Mouse (Mus musculus): ENCODE data around the gene Stap1. TPM values are rescaled to one million over a fixed set of nuclear protein-coding genes. Genes with fewer than 3 reads are reported as not detected.

The Stap1 gene
- polyA plus RNA-seq (2012; rRNA removed): 0.43 and 1.4 TPM in 2 replicates
- polyA plus RNA-seq (2014; fragmentation: Nextera tagmentation; extraction: Ambion mirVana): 2.0 TPM in 2 replicates

DNA sequence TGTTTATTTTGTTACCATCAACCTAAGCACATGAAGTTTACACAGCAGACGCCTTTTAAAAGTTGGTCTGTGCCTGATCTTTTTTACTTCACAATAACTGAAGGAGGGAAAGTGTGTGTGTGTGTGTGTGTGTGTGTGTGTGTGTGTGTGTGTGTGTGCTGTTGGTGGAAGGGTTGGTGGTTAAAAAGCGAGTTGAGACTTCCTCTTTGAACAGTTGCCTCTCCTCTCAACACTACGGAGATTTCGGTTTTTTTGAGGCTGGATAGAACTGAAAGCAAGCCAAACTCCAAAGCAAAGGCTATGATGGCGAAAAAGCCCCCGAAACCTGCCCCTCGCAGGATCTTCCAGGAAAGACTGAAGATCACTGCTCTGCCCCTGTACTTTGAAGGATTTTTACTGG lies at the start of gene Stap1:
TSS of gene Stap1 (plus strand) at position 209 of the 400 bp plus-strand sequence.
- H3K9me3 ChIP-seq (ENCODE audit: control insufficient read depth, low read length): no peaks in the 10 kb centered on the region
- TF ChIP-seq EP300 (IDR thresholded peaks at IDR 0.05; ENCODE audit: low read depth) (no peak), CTCF (IDR thresholded peaks at IDR 0.05; ENCODE audit: low read depth) (no peak)
- DNase-seq (ENCODE audit: low read depth in 3 of 3, low spot score in 3 of 3) (no peak), ATAC-seq (ENCODE audit: insufficient read depth) (no peak)
- no peak within 1 kb of the TSS for H3K27ac ChIP-seq
- H3K27me3 ChIP-seq (ENCODE audit: control insufficient read depth, insufficient read depth, low read length): no peaks in the 10 kb centered on the region
- WGBS (ENCODE audit: insufficient replicate concordance): 19% methylated on average over 7 of the region's 7 CpGs
- peak within 1 kb of the TSS; percentile 16 to 23; a peak in 2 of 4 replicates for H3K4me3 ChIP-seq (ENCODE audit: insufficient read depth in 1 of 2, low read depth in 2 of 2, low read length in 2 of 2)
- H3K9ac ChIP-seq (replicated peaks): peak within 1 kb of the TSS; percentile 27; the same call in 1 of the 2 replicates
- H3K4me1 ChIP-seq (replicated peaks; ENCODE audit: control insufficient read depth in 2 of 2, insufficient read depth in 2 of 2, low read length in 1 of 2): peaks cover 0 to 9% of the 10 kb centered on the region in 2 experiments; a peak in 2 of 4 replicates
- H3K36me3 ChIP-seq (replicated peaks; ENCODE audit: control insufficient read depth, insufficient read depth, low read depth): no peaks in the 10 kb centered on the region
- H3K4me2 ChIP-seq (ENCODE audit: low read depth): peak within 1 kb of the TSS; percentile 45

DNA sequence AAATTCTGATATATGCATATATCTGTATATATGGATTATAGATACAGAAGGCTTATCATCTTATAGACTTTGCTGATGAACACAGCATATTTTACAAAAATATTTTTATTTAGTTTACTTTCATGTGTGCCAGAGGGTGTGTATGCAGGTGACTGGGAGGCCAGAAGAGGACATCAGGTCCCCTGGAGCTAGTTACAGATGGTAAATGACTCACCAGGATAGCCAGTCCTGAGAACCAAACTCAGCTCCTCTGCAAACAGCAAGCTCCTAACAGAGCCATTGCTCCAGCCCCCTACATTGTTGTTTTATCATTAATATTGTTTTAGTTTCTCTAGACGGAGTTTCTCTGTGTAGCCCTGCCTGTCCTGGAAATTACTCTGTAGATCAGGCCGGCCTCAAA lies 41.7 kb upstream of the Stap1 start:
- WGBS (ENCODE audit: insufficient replicate concordance): 72% methylated on average over 2 of the region's 2 CpGs
- no peak for TF ChIP-seq CTCF (IDR thresholded peaks at IDR 0.05; ENCODE audit: low read depth)
- no peak for TF ChIP-seq EP300 (IDR thresholded peaks at IDR 0.05; ENCODE audit: low read depth)
- ATAC-seq (ENCODE audit: insufficient read depth): no peak

GRCm38 (mm10) chr5:86063501-86063900 lies 8.0 kb upstream of the Stap1 start:
- H3K4me1 ChIP-seq (replicated peaks; ENCODE audit: control insufficient read depth in 2 of 2, insufficient read depth in 2 of 2, low read length in 1 of 2): peaks cover 8 to 20% of the 10 kb centered on the region in 2 experiments; a peak in 3 of 4 replicates
- 0 out of 2 replicates have a peak overlapping the region, but pooled peaks have one; percentile 37 for H3K9ac ChIP-seq (replicated peaks)
- H3K27ac ChIP-seq: no peak overlapping the region
- H3K4me2 ChIP-seq (ENCODE audit: low read depth): peak overlapping the region; percentile 73
- no peaks in the 10 kb centered on the region for H3K36me3 ChIP-seq (replicated peaks; ENCODE audit: control insufficient read depth, insufficient read depth, low read depth)
- 38% methylated on average over 1 of the region's 1 CpGs for WGBS (ENCODE audit: insufficient replicate concordance)
- H3K9me3 ChIP-seq (ENCODE audit: control insufficient read depth, low read length): no peaks in the 10 kb centered on the region
- no peak for DNase-seq (ENCODE audit: low read depth in 3 of 3, low spot score in 3 of 3)
- H3K27me3 ChIP-seq (ENCODE audit: control insufficient read depth, insufficient read depth, low read length): no peaks in the 10 kb centered on the region
- TF ChIP-seq CTCF (IDR thresholded peaks at IDR 0.05; ENCODE audit: low read depth) (no peak), EP300 (IDR thresholded peaks at IDR 0.05; ENCODE audit: low read depth) (no peak)
- peak overlapping the region; percentile 26 to 67; a peak in 2 of 4 replicates for H3K4me3 ChIP-seq (ENCODE audit: insufficient read depth in 1 of 2, low read depth in 2 of 2, low read length in 2 of 2)
- no peak for ATAC-seq (ENCODE audit: insufficient read depth)

More for the DNA sequence above, 41.7 kb upstream of the Stap1 start:
- H3K36me3 ChIP-seq (replicated peaks; ENCODE audit: control insufficient read depth, insufficient read depth, low read depth): peaks cover 9% of the 10 kb centered on the region
- no peak overlapping the region for H3K4me3 ChIP-seq (ENCODE audit: insufficient read depth in 1 of 2, low read depth in 2 of 2, low read length in 2 of 2)
- no peak overlapping the region for H3K27ac ChIP-seq
- H3K4me2 ChIP-seq (ENCODE audit: low read depth): no peak overlapping the region
- H3K9ac ChIP-seq (replicated peaks): no peak overlapping the region
- no peak for DNase-seq (ENCODE audit: low read depth in 3 of 3, low spot score in 3 of 3)
- H3K4me1 ChIP-seq (replicated peaks; ENCODE audit: control insufficient read depth in 2 of 2, insufficient read depth in 2 of 2, low read length in 1 of 2): no peaks in the 10 kb centered on the region
- H3K9me3 ChIP-seq (ENCODE audit: control insufficient read depth, low read length): no peaks in the 10 kb centered on the region
- H3K27me3 ChIP-seq (ENCODE audit: control insufficient read depth, insufficient read depth, low read length): no peaks in the 10 kb centered on the region

DNA sequence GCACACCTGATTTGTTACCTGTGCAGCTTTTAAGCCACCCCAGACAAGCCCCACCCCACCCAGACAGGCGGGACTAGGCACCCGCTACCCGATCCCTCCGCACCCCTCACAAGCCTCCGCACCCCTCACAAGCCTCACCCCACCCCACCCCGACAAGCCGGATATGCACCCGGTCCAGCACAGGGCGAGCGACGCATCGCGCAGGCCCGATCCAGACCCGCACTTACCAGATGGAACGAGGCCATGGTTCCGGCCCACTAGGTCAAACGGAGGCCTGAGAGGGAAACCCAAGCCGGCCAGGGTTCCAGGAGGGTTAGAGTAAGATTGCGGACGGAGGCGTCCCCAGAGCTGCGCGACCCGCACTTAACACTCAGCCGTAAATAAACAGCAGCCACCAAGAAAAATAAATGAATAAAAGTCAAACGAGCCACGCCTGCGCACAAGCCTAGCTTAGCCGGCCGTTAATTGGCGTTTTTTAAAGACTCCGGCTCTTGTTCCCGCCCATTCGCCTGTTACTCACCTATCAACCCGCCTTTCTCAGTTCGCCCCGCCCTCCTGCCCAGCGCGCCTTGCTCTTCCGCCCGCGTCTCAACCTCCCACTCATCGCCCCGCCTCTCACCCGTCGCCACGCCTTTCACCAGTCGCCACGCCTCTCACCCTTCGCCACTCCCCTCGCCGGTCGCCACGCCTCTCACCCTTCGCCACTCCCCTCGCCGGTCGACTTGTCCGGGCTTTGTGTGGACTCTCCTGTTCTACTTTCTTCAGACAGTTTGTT lies 6.3 kb upstream of the Stap1 start, which contains the start of gene Cenpc1:
TSS of gene Cenpc1 (minus strand) at position 483 of the 775 bp plus-strand sequence.
- no peaks in the 10 kb centered on the region for H3K9me3 ChIP-seq (ENCODE audit: control insufficient read depth, low read length)
- ATAC-seq (ENCODE audit: insufficient read depth) (peak; percentile 91), DNase-seq (ENCODE audit: low read depth in 3 of 3, low spot score in 3 of 3) (peak; percentile 96 to 97 (median 96))
- TF ChIP-seq CTCF (IDR thresholded peaks at IDR 0.05; ENCODE audit: low read depth): no peak
- 0 out of 2 replicates have a peak, but pooled peaks have one; percentile 31 for TF ChIP-seq EP300 (IDR thresholded peaks at IDR 0.05; ENCODE audit: low read depth)
- H3K4me2 ChIP-seq (ENCODE audit: low read depth): peak within 1 kb of the TSS; percentile 74
- peak within 1 kb of the TSS; percentile 92 for H3K27ac ChIP-seq
- under 1% methylated on average over 60 of the region's 60 CpGs for WGBS (ENCODE audit: insufficient replicate concordance)
- no peaks in the 10 kb centered on the region for H3K27me3 ChIP-seq (ENCODE audit: control insufficient read depth, insufficient read depth, low read length)
- no peaks in the 10 kb centered on the region for H3K36me3 ChIP-seq (replicated peaks; ENCODE audit: control insufficient read depth, insufficient read depth, low read depth)
- peak within 1 kb of the TSS; percentile 82 for H3K9ac ChIP-seq (replicated peaks)
- H3K4me3 ChIP-seq (ENCODE audit: insufficient read depth in 1 of 2, low read depth in 2 of 2, low read length in 2 of 2): peak within 1 kb of the TSS; percentile 67 to 91
- peaks cover 8 to 20% of the 10 kb centered on the region in 2 experiments; a peak in 3 of 4 replicates for H3K4me1 ChIP-seq (replicated peaks; ENCODE audit: control insufficient read depth in 2 of 2, insufficient read depth in 2 of 2, low read length in 1 of 2)

Measured in liver, embryonic 14.5 days (tissue).